Mouse (Mus musculus): ENCODE results near the gene Map3k11. TPM values are rescaled to one million over a fixed set of nuclear protein-coding genes. Genes with fewer than 3 reads are reported as not detected.

Gene Map3k11
- polyA plus RNA-seq, 1 experiment from 2014 or later: 22.4 TPM

DNA sequence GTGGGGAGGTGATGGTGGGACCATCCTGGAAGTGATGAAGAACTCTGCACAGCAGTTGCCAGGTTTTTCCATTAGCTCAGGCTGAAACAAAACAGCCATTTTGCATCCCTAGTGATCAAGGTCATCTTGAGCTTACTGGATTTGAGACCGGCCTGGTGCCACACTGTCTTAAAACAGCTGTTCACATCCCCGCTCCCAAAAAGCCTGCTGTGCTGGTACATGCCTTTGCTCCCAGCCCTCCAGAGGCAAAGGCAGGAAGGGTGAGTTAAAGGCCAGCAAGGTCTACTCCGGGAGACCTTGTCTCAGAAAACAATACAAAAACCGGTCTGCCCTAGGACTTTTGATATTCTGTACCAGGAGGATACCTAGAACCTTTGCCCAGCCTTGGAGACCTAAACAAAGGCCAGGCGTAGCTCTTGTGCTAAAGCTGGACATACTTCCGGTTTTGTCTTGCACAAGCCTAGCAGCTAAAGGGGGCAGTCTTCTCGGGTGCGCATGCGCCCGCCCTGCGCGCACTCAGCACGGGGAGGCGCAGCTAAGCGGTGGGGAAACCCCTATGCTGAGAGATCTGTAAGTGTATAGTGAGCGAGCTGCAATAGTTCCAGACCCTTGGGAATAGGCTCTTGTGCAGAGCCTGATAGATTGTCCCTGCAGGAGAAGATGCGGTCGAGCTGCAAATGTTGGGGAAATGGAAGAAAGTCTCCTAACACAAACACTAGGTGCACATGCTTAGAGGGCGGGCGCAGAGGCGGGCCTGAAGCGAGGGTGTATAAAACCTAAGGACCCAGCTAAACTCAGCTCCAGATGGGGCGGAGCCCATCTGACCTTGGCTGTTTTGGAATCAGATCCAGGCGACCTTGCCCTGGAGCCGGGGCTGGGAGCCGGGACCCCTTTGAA lies 39.9 kb upstream of the Map3k11 start:
- no peaks in the 10 kb centered on the region for H3K27me3 ChIP-seq (ENCODE audit: control insufficient read depth, insufficient read depth, low read length)
- H3K4me1 ChIP-seq (ENCODE audit: control insufficient read depth in 2 of 2, insufficient read depth in 2 of 2, low read length in 2 of 2): peaks cover 13 to 15% of the 10 kb centered on the region in 2 experiments
- peak overlapping the region; percentile 67 for H3K9ac ChIP-seq (ENCODE audit: low read length)
- peak overlapping the region; percentile 59 to 69 for H3K27ac ChIP-seq (replicated peaks in 1 of 2; ENCODE audit: control insufficient read depth in 1 of 2, insufficient read depth in 1 of 2, low read depth in 2 of 2, low read length in 2 of 2)
- H3K36me3 ChIP-seq (ENCODE audit: control insufficient read depth, insufficient read depth, low read length): peaks cover 77% of the 10 kb centered on the region
- H3K4me2 ChIP-seq (ENCODE audit: low read length): peak overlapping the region; percentile 65
- 9% methylated on average over 26 of the region's 26 CpGs for WGBS
- peak; percentile 84 for ATAC-seq (ENCODE audit: insufficient number of reproducible peaks, insufficient read depth, low FRiP score, low read depth)
- H3K9me3 ChIP-seq (ENCODE audit: control insufficient read depth, low read length): no peaks in the 10 kb centered on the region
- peak overlapping the region; percentile 27 to 33 for H3K4me3 ChIP-seq (ENCODE audit: control insufficient read depth in 1 of 2, insufficient read depth in 1 of 2, low read depth in 1 of 2, low read length in 2 of 2)

- peaks cover 3% of the 10 kb centered on the region; the same call in 1 of the 2 replicates for H3K27me3 ChIP-seq (ENCODE audit: control insufficient read depth, insufficient read depth, low read length)
- peak overlapping the region; percentile 65 for H3K4me2 ChIP-seq (ENCODE audit: low read length)
- peaks cover 77% of the 10 kb centered on the region for H3K36me3 ChIP-seq (ENCODE audit: control insufficient read depth, insufficient read depth, low read length)
- H3K9me3 ChIP-seq (ENCODE audit: control insufficient read depth, low read length): no peaks in the 10 kb centered on the region
- H3K4me3 ChIP-seq (ENCODE audit: control insufficient read depth in 1 of 2, insufficient read depth in 1 of 2, low read depth in 1 of 2, low read length in 2 of 2): peak overlapping the region; percentile 27 to 33
- peak overlapping the region; percentile 59 to 69 for H3K27ac ChIP-seq (replicated peaks in 1 of 2; ENCODE audit: control insufficient read depth in 1 of 2, insufficient read depth in 1 of 2, low read depth in 2 of 2, low read length in 2 of 2)
- 56% methylated on average over 6 of the region's 6 CpGs for WGBS
- peaks cover 13 to 20% of the 10 kb centered on the region in 2 experiments for H3K4me1 ChIP-seq (ENCODE audit: control insufficient read depth in 2 of 2, insufficient read depth in 2 of 2, low read length in 2 of 2)
- peak overlapping the region; percentile 67 for H3K9ac ChIP-seq (ENCODE audit: low read length)
- peak; percentile 7; the same call in 1 of the 2 replicates for ATAC-seq (ENCODE audit: insufficient number of reproducible peaks, insufficient read depth, low FRiP score, low read depth)
Measured at GRCm38 (mm10) chr19:5649298-5649741, 39.2 kb upstream of the Map3k11 start.

GRCm38 (mm10) chr19:5651502-5652274 lies 36.9 kb upstream of the Map3k11 start:
- no peak overlapping the region for H3K4me3 ChIP-seq (ENCODE audit: control insufficient read depth in 1 of 2, insufficient read depth in 1 of 2, low read depth in 1 of 2, low read length in 2 of 2)
- H3K9me3 ChIP-seq (ENCODE audit: control insufficient read depth, low read length): no peaks in the 10 kb centered on the region
- ATAC-seq (ENCODE audit: insufficient number of reproducible peaks, insufficient read depth, low FRiP score, low read depth): no peak
- peaks cover 20 to 26% of the 10 kb centered on the region in 2 experiments for H3K4me1 ChIP-seq (ENCODE audit: control insufficient read depth in 2 of 2, insufficient read depth in 2 of 2, low read length in 2 of 2)
- H3K27me3 ChIP-seq (ENCODE audit: control insufficient read depth, insufficient read depth, low read length): peaks cover 17% of the 10 kb centered on the region
- whole genome bisulfite sequencing: 66% methylated on average over 12 of the region's 13 CpGs
- H3K9ac ChIP-seq (ENCODE audit: low read length): no peak overlapping the region
- H3K4me2 ChIP-seq (ENCODE audit: low read length): no peak overlapping the region
- no peak overlapping the region for H3K27ac ChIP-seq (replicated peaks in 1 of 2; ENCODE audit: control insufficient read depth in 1 of 2, insufficient read depth in 1 of 2, low read depth in 2 of 2, low read length in 2 of 2)
- peaks cover 76% of the 10 kb centered on the region for H3K36me3 ChIP-seq (ENCODE audit: control insufficient read depth, insufficient read depth, low read length)

- no peak overlapping the region for H3K4me3 ChIP-seq (ENCODE audit: control insufficient read depth in 1 of 2, insufficient read depth in 1 of 2, low read depth in 1 of 2, low read length in 2 of 2)
- no peak overlapping the region for H3K27ac ChIP-seq (replicated peaks in 1 of 2; ENCODE audit: control insufficient read depth in 1 of 2, insufficient read depth in 1 of 2, low read depth in 2 of 2, low read length in 2 of 2)
- WGBS: 82% methylated on average over 6 of the region's 6 CpGs
- ATAC-seq (ENCODE audit: insufficient number of reproducible peaks, insufficient read depth, low FRiP score, low read depth): no peak
- H3K4me1 ChIP-seq (ENCODE audit: control insufficient read depth in 2 of 2, insufficient read depth in 2 of 2, low read length in 2 of 2): peaks cover 20 to 26% of the 10 kb centered on the region in 2 experiments
- peaks cover 74% of the 10 kb centered on the region for H3K36me3 ChIP-seq (ENCODE audit: control insufficient read depth, insufficient read depth, low read length)
- H3K4me2 ChIP-seq (ENCODE audit: low read length): no peak overlapping the region
- no peaks in the 10 kb centered on the region for H3K9me3 ChIP-seq (ENCODE audit: control insufficient read depth, low read length)
- no peak overlapping the region for H3K9ac ChIP-seq (ENCODE audit: low read length)
- peaks cover 17% of the 10 kb centered on the region for H3K27me3 ChIP-seq (ENCODE audit: control insufficient read depth, insufficient read depth, low read length)
Measured at GRCm38 (mm10) chr19:5652570-5652969, 36.0 kb upstream of the Map3k11 start.

DNA sequence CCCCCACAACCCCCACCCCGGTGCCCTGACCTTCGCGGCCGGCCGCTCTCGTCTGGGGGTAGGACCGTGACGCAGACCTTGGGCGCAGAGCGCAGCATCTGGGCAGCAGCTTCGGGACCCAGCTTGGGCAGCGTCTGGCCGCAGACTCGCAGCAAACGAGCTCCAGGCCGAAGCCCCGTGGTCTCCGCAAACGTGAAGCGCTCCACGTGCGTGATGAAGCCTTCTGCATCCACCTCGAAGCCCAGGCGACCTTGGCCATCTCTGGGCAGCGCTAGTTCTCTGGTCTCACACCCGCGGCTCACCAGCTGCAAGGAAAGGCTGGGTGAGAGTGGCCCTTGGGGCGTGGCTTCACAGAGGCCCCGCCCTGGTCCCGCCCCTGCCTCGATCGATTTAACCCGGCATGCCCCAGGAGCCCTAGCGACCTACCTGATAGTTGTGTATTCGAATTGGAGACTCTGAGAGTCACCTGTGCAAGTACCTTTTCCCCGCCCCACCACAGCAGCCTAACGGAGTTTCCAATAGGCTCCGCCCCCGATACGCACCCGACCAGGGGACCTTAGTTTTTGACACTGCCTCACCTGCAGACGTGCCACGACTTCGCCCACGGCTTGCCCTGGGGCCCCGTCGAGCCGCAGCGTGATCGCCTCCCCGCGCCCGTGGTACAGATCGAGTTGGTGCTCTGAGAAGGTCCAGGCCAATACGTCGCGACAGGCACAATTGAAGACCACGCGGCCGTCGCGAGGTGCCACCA lies 34.4 kb upstream of the Map3k11 start:
- H3K4me2 ChIP-seq (ENCODE audit: low read length): peak overlapping the region; percentile 76
- H3K9me3 ChIP-seq (ENCODE audit: control insufficient read depth, low read length): no peaks in the 10 kb centered on the region
- H3K4me1 ChIP-seq (ENCODE audit: control insufficient read depth in 2 of 2, insufficient read depth in 2 of 2, low read length in 2 of 2): peaks cover 12 to 17% of the 10 kb centered on the region in 2 experiments
- ATAC-seq (ENCODE audit: insufficient number of reproducible peaks, insufficient read depth, low FRiP score, low read depth): no peak; the same call in 1 of the 2 replicates
- H3K27ac ChIP-seq (replicated peaks in 1 of 2; ENCODE audit: control insufficient read depth in 1 of 2, insufficient read depth in 1 of 2, low read depth in 2 of 2, low read length in 2 of 2): no peak overlapping the region
- peaks cover 85% of the 10 kb centered on the region for H3K36me3 ChIP-seq (ENCODE audit: control insufficient read depth, insufficient read depth, low read length)
- peak overlapping the region; percentile 19 to 40 for H3K4me3 ChIP-seq (ENCODE audit: control insufficient read depth in 1 of 2, insufficient read depth in 1 of 2, low read depth in 1 of 2, low read length in 2 of 2)
- H3K9ac ChIP-seq (ENCODE audit: low read length): peak overlapping the region; percentile 62
- WGBS: 25% methylated on average over 62 of the region's 62 CpGs
- peaks cover 17% of the 10 kb centered on the region for H3K27me3 ChIP-seq (ENCODE audit: control insufficient read depth, insufficient read depth, low read length)

GRCm38 (mm10) chr19:5654720-5655298 lies 33.7 kb upstream of the Map3k11 start:
- Histone ChIP-seq H3K4me2 (ENCODE audit: low read length) (peak overlapping the region; percentile 76), H3K9me3 (ENCODE audit: control insufficient read depth, low read length) (no peaks in the 10 kb centered on the region), H3K4me3 (ENCODE audit: control insufficient read depth in 1 of 2, insufficient read depth in 1 of 2, low read depth in 1 of 2, low read length in 2 of 2) (peak overlapping the region; percentile 19 to 40), H3K27me3 (ENCODE audit: control insufficient read depth, insufficient read depth, low read length) (peaks cover 17% of the 10 kb centered on the region), H3K36me3 (ENCODE audit: control insufficient read depth, insufficient read depth, low read length) (peaks cover 89% of the 10 kb centered on the region), H3K27ac (replicated peaks in 1 of 2; ENCODE audit: control insufficient read depth in 1 of 2, insufficient read depth in 1 of 2, low read depth in 2 of 2, low read length in 2 of 2) (no peak overlapping the region), H3K4me1 (ENCODE audit: control insufficient read depth in 2 of 2, insufficient read depth in 2 of 2, low read length in 2 of 2) (peaks cover 6 to 11% of the 10 kb centered on the region in 2 experiments; a peak in 3 of 4 replicates), H3K9ac (ENCODE audit: low read length) (peak overlapping the region; percentile 62; the same call in 1 of the 2 replicates)
- ATAC-seq (ENCODE audit: insufficient number of reproducible peaks, insufficient read depth, low FRiP score, low read depth): no peak
- WGBS: 34% methylated on average over 43 of the region's 43 CpGs

All from heart, embryonic 14.5 days (tissue).